Mouse (Mus musculus) ES-E14 (cell line): Measurements from ENCODE around the gene Ankrd49.

ENCODE experiments used
- HCFC1 ChIP-seq: IDR thresholded peaks from 2 replicates; pipeline ENCODE4 v1.6.1; 2012; ENCODE audit warnings: low read length, inconsistent platforms, borderline replicate concordance; ENCODE audit not compliant: insufficient read depth
- MAFK ChIP-seq: IDR thresholded peaks from 2 replicates; pipeline ENCODE4 v1.6.1; 2014; ENCODE audit warnings: mild to moderate bottlenecking, low read depth, low read length, inconsistent platforms; ENCODE audit not compliant: insufficient read depth
- ZC3H11A ChIP-seq: IDR thresholded peaks from 2 replicates; pipeline ENCODE4 v1.6.1; 2012; ENCODE audit warnings: low read depth, mild to moderate bottlenecking, inconsistent platforms, low read length, borderline replicate concordance

- TF ChIP-seq HCFC1 (no peak), MAFK (no peak), ZC3H11A (no peak)
These were observed 14.8 kb downstream of the Ankrd49 start for GRCm38 (mm10) chr9:14769811-14770210.
